Mouse (Mus musculus): Measurements from ENCODE around the gene Gm20388.

GRCm38 (mm10) chr8:119939336-119939735 lies 28.7 kb downstream of the Gm20388 start:
- TF ChIP-seq POLR2A (IDR thresholded peaks at IDR 0.05; ENCODE audit: borderline replicate concordance, control insufficient read depth, low read depth, low read length) (no peak), CTCF (IDR thresholded peaks at IDR 0.05; ENCODE audit: control insufficient read depth, insufficient read depth, low read length) (no peak)

Data from bone marrow, adult 2 months (tissue).